23 mouse cellular contexts compared by ENCODE assay signal in genomic region chr2:102122146-102122515, GRCm38 (mm10).
DNase-seq lines count a peak whose midpoint lies in the region; ATAC-seq and TF ChIP-seq lines count a peak whose summit lies in the region.
"Had no signal": no experiment of that assay in that cellular context is flagged by ENCODE, and none has a peak within 500 bp of the region (broad histone marks: within the 10 kb centered on the region; RNA-seq: fewer than 3 reads in every experiment).

No protein-coding gene starts in this region.

- H3K4me2 ChIP-seq in forebrain, postnatal 0 days (ENCODE audit: low read depth): no peak overlapping the region
- no peak overlapping the region for H3K4me2 ChIP-seq in neural tube, embryonic 11.5 days (ENCODE audit: low read depth)
- no peak overlapping the region for H3K4me2 ChIP-seq in neural tube, embryonic 15.5 days
- no peak overlapping the region for H3K4me2 ChIP-seq in forebrain, embryonic 15.5 days (replicated peaks)
- no peak overlapping the region for H3K4me2 ChIP-seq in midbrain, embryonic 15.5 days
- H3K4me2 ChIP-seq: embryonic facial prominence, embryonic 12.5 days; heart, embryonic 15.5 days; hindbrain, embryonic 15.5 days; liver, embryonic 11.5 days; stomach, embryonic 15.5 days had no signal

- H3K9me3 ChIP-seq in forebrain, embryonic 10.5 days: no peaks in the 10 kb centered on the region
- H3K9me3 ChIP-seq in forebrain, postnatal 0 days (ENCODE audit: low read length): no peaks in the 10 kb centered on the region
- H3K9me3 ChIP-seq in neural tube, embryonic 11.5 days (ENCODE audit: control insufficient read depth, low read length): no peaks in the 10 kb centered on the region
- H3K9me3 ChIP-seq in neural tube, embryonic 15.5 days (replicated peaks): no peaks in the 10 kb centered on the region
- H3K9me3 ChIP-seq in forebrain, embryonic 15.5 days: no peaks in the 10 kb centered on the region
- H3K9me3 ChIP-seq in midbrain, embryonic 15.5 days: no peaks in the 10 kb centered on the region
- H3K9me3 ChIP-seq: embryonic facial prominence, embryonic 12.5 days; heart, embryonic 15.5 days; hindbrain, embryonic 15.5 days; limb, embryonic 10.5 days; stomach, embryonic 15.5 days had no signal

- H3K4me1 ChIP-seq in forebrain, embryonic 10.5 days: peaks cover 83% of the 10 kb centered on the region
- H3K4me1 ChIP-seq in forebrain, postnatal 0 days (ENCODE audit: insufficient read depth): peaks cover 16% of the 10 kb centered on the region; the same call in 1 of the 2 replicates
- peaks cover 25% of the 10 kb centered on the region for H3K4me1 ChIP-seq in neural tube, embryonic 11.5 days (ENCODE audit: control insufficient read depth, insufficient read depth, low read length)
- peaks cover 44% of the 10 kb centered on the region for H3K4me1 ChIP-seq in neural tube, embryonic 15.5 days
- peaks cover 28% of the 10 kb centered on the region for H3K4me1 ChIP-seq in forebrain, embryonic 15.5 days
- peaks cover 29% of the 10 kb centered on the region for H3K4me1 ChIP-seq in midbrain, embryonic 15.5 days

- peak overlapping the region; percentile 71 for H3K27ac ChIP-seq in forebrain, embryonic 10.5 days
- H3K27ac ChIP-seq in forebrain, postnatal 0 days (ENCODE audit: low read depth, low read length): no peak overlapping the region
- peak overlapping the region; percentile 44 for H3K27ac ChIP-seq in neural tube, embryonic 11.5 days (ENCODE audit: low read depth, low read length)
- H3K27ac ChIP-seq in neural tube, embryonic 15.5 days (replicated peaks): no peak overlapping the region
- H3K27ac ChIP-seq in forebrain, embryonic 15.5 days (replicated peaks): 0 out of 2 replicates have a peak overlapping the region, but pooled peaks have one; percentile 33
- H3K27ac ChIP-seq in midbrain, embryonic 15.5 days: 0 out of 2 replicates have a peak overlapping the region, but pooled peaks have one; percentile 3
- H3K27ac ChIP-seq: heart, embryonic 15.5 days; kidney, postnatal 0 days; left cerebral cortex, adult 2 months; limb, embryonic 10.5 days; macrophage; stomach, embryonic 15.5 days had no signal

- no peak overlapping the region for H3K9ac ChIP-seq in forebrain, postnatal 0 days
- no peak overlapping the region for H3K9ac ChIP-seq in neural tube, embryonic 11.5 days (ENCODE audit: low read length)
- no peak overlapping the region for H3K9ac ChIP-seq in neural tube, embryonic 15.5 days (replicated peaks)
- no peak overlapping the region for H3K9ac ChIP-seq in forebrain, embryonic 15.5 days (replicated peaks)
- no peak overlapping the region for H3K9ac ChIP-seq in midbrain, embryonic 15.5 days
- H3K9ac ChIP-seq: embryonic facial prominence, embryonic 12.5 days; heart, embryonic 15.5 days; hindbrain, embryonic 15.5 days; stomach, embryonic 15.5 days had no signal

- no peak for DNase-seq in forebrain, embryonic 10.5 days (ENCODE audit: extremely low spot score, low spot score)
- no peak for DNase-seq in forebrain, postnatal 0 days
- DNase-seq in neural tube, embryonic 11.5 days (ENCODE audit: low spot score): no peak
- DNase-seq in retina, embryonic 14.5 days (ENCODE audit: low spot score): no peak
- DNase-seq in adrenal gland, adult (ENCODE audit: inconsistent age in 2 of 2, low spot score in 1 of 2): no peak
- DNase-seq: kidney, adult 11 months; lung, adult 2 months; right cerebral cortex, postnatal 14 days; thymus, adult 2 months had no signal

- no peak for TF ChIP-seq CTCF in forebrain, postnatal 0 days (IDR thresholded peaks at IDR 0.05; ENCODE audit: low read depth)

- WGBS in forebrain, embryonic 10.5 days: 42% methylated on average over 1 of the region's 1 CpGs
- WGBS in forebrain, postnatal 0 days: 39% methylated on average over 1 of the region's 1 CpGs
- WGBS in neural tube, embryonic 11.5 days: 60% methylated on average over 1 of the region's 1 CpGs
- WGBS in neural tube, embryonic 15.5 days: 52% methylated on average over 1 of the region's 1 CpGs
- 41% methylated on average over 1 of the region's 1 CpGs for WGBS in forebrain, embryonic 15.5 days
- 32% methylated on average over 1 of the region's 1 CpGs for WGBS in midbrain, embryonic 15.5 days

- ATAC-seq in forebrain, postnatal 0 days: no peak
- 0 out of 2 replicates have a peak, but pooled peaks have one; percentile 25 for ATAC-seq in neural tube, embryonic 11.5 days (ENCODE audit: insufficient read depth, low FRiP score, low TSS enrichment)
- no peak for ATAC-seq in neural tube, embryonic 15.5 days (ENCODE audit: low FRiP score)
- ATAC-seq in forebrain, embryonic 15.5 days (replicated peaks): no peak
- no peak for ATAC-seq in midbrain, embryonic 15.5 days (replicated peaks)
- ATAC-seq: Patski had no signal

- H3K27me3 ChIP-seq in forebrain, embryonic 10.5 days (ENCODE audit: poor library complexity, severe bottlenecking): no peaks in the 10 kb centered on the region
- no peaks in the 10 kb centered on the region for H3K27me3 ChIP-seq in forebrain, postnatal 0 days (ENCODE audit: insufficient read depth, low read length)
- H3K27me3 ChIP-seq in neural tube, embryonic 11.5 days (ENCODE audit: control insufficient read depth, insufficient read depth, low read length): no peaks in the 10 kb centered on the region
- H3K27me3 ChIP-seq in neural tube, embryonic 15.5 days (replicated peaks): no peaks in the 10 kb centered on the region
- no peaks in the 10 kb centered on the region for H3K27me3 ChIP-seq in forebrain, embryonic 15.5 days
- H3K27me3 ChIP-seq in midbrain, embryonic 15.5 days (replicated peaks): no peaks in the 10 kb centered on the region
- H3K27me3 ChIP-seq: CH12.LX; embryonic facial prominence, embryonic 12.5 days; heart, embryonic 15.5 days; hindbrain, embryonic 15.5 days; Patski; stomach, embryonic 15.5 days had no signal

- no peak overlapping the region for H3K4me3 ChIP-seq in forebrain, embryonic 10.5 days
- no peak overlapping the region for H3K4me3 ChIP-seq in forebrain, postnatal 0 days (ENCODE audit: low read depth, low read length)
- no peak overlapping the region for H3K4me3 ChIP-seq in neural tube, embryonic 11.5 days (ENCODE audit: low read depth, low read length)
- no peak overlapping the region for H3K4me3 ChIP-seq in neural tube, embryonic 15.5 days (replicated peaks)
- no peak overlapping the region for H3K4me3 ChIP-seq in forebrain, embryonic 15.5 days
- no peak overlapping the region for H3K4me3 ChIP-seq in midbrain, embryonic 15.5 days
- H3K4me3 ChIP-seq: embryonic facial prominence, embryonic 12.5 days; heart, embryonic 15.5 days; hindbrain, embryonic 15.5 days; left cerebral cortex, adult 2 months; limb, embryonic 10.5 days; stomach, embryonic 15.5 days had no signal

- no peaks in the 10 kb centered on the region for H3K36me3 ChIP-seq in forebrain, embryonic 10.5 days (replicated peaks)
- no peaks in the 10 kb centered on the region for H3K36me3 ChIP-seq in forebrain, postnatal 0 days (ENCODE audit: insufficient read depth)
- H3K36me3 ChIP-seq in neural tube, embryonic 11.5 days (ENCODE audit: control insufficient read depth, insufficient read depth, low read length): no peaks in the 10 kb centered on the region
- H3K36me3 ChIP-seq in neural tube, embryonic 15.5 days: no peaks in the 10 kb centered on the region
- no peaks in the 10 kb centered on the region for H3K36me3 ChIP-seq in forebrain, embryonic 15.5 days
- H3K36me3 ChIP-seq in midbrain, embryonic 15.5 days (replicated peaks): no peaks in the 10 kb centered on the region
- H3K36me3 ChIP-seq: embryonic facial prominence, embryonic 12.5 days; heart, embryonic 15.5 days; hindbrain, embryonic 15.5 days; limb, embryonic 10.5 days; stomach, embryonic 15.5 days had no signal

Comparison
In these comparisons a context has a peak if more than half of its experiments do, and no peak if none do; other contexts are left out.
1. H3K27ac ChIP-seq: peak in forebrain, embryonic 10.5 days (single experiment), neural tube, embryonic 11.5 days (single experiment), forebrain, embryonic 15.5 days (single experiment) and midbrain, embryonic 15.5 days (single experiment); none in forebrain, postnatal 0 days (single experiment) and neural tube, embryonic 15.5 days (single experiment).